Mouse (Mus musculus) stomach, embryonic 15.5 days (tissue): ENCODE data around the gene Atp5d. TPM values are rescaled to one million over a fixed set of nuclear protein-coding genes. Genes with fewer than 3 reads are reported as not detected.

Experiments used
- ATAC-seq: fragments of 200-750 bp; cut with Nextera tagmentation; 2 replicates; pipeline ENCODE4 v1.8.0; 2017; ENCODE audit warnings: low read depth, moderate number of reproducible peaks, moderate TSS enrichment; ENCODE audit not compliant: insufficient read depth, low FRiP score
- H3K27ac ChIP-seq: fragments of 300-500 bp; sonication (generic); 2 replicates; pipeline ENCODE4 v1.5.1; 2015; ENCODE audit warnings: mild to moderate bottlenecking, inconsistent platforms
- H3K27me3 ChIP-seq: fragments of 300-500 bp; sonication (generic); replicated peaks from 2 replicates; pipeline ENCODE4 v1.6.1; 2015; ENCODE audit warnings: inconsistent platforms
- H3K36me3 ChIP-seq: fragments of 300-500 bp; sonication (generic); 2 replicates; pipeline ENCODE4 v1.6.1; 2015; ENCODE audit warnings: inconsistent platforms
- H3K4me1 ChIP-seq: fragments of 300-500 bp; sonication (generic); 2 replicates; pipeline ENCODE4 v1.6.1; 2015; ENCODE audit warnings: inconsistent platforms
- H3K4me2 ChIP-seq: fragments of 300-500 bp; sonication (generic); 2 replicates; pipeline ENCODE4 v1.6.1; 2015; ENCODE audit warnings: mild to moderate bottlenecking, inconsistent platforms
- H3K4me3 ChIP-seq: fragments of 300-500 bp; sonication (generic); replicated peaks from 2 replicates; pipeline ENCODE4 v1.5.1; 2015; ENCODE audit warnings: inconsistent platforms
- H3K9ac ChIP-seq: fragments of 300-500 bp; sonication (generic); 2 replicates; pipeline ENCODE4 v1.6.1; 2015; ENCODE audit warnings: inconsistent platforms
- H3K9me3 ChIP-seq: fragments of 300-500 bp; sonication (generic); 2 replicates; pipeline ENCODE4 v1.6.1; 2016; ENCODE audit warnings: inconsistent platforms
- WGBS: fragments of 180-500 bp; shearing (Covaris S2); methylation state at CpG from one replicate; pipeline ENCODE4 v1.1.7; 2015; 5-methylcytosine and 5-hydroxymethylcytosine counted together
- polyA plus RNA-seq: library from polyadenylated mRNA; unstranded; fragments of >200 nt; fragmentation: Nextera tagmentation; extraction: Ambion mirVana; gene quantifications from 2 replicates; pipeline ENCODE4 v1.2.1, GENCODE M21; 2015

Gene Atp5d
- polyA plus RNA-seq, 1 experiment from 2014 or later = 602 TPM

GRCm38 (mm10) chr10:80103032-80103431 lies 35.4 kb upstream of the Atp5d start:
- H3K9ac ChIP-seq = 0 out of 2 replicates have a peak overlapping the region, but pooled peaks have one; percentile 0
- ATAC-seq = peak; percentile 18; the same call in 1 of the 2 replicates

DNA sequence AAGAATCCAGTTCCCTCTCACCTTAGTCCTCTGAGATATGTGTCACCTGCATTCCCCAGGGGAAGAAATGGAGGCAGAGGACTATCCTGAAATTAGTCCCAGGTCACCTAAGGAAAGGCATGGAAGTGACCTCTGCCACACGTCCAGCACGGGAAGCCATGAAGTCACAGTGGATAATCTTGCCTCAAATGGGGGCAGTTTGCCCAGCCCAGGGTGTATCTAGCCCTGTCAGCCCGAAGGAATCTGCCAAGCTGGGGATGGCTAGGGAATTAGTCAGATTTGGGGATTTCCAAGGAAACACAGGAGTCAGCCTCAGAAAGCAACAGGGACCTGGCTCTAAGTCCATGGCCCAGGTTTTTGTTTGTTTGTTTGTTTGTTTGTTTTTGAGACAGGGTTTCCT lies 34.3 kb upstream of the Atp5d start:
- H3K4me3 ChIP-seq = no peak overlapping the region
- H3K27ac ChIP-seq = no peak overlapping the region
- no peak for ATAC-seq
- H3K4me1 ChIP-seq = peaks cover 32% of the 10 kb centered on the region
- no peak overlapping the region for H3K9ac ChIP-seq
- no peaks in the 10 kb centered on the region for H3K27me3 ChIP-seq
- H3K9me3 ChIP-seq = no peaks in the 10 kb centered on the region
- H3K4me2 ChIP-seq = no peak overlapping the region
- WGBS = 81% methylated on average over 3 of the region's 3 CpGs
- no peaks in the 10 kb centered on the region for H3K36me3 ChIP-seq

More at GRCm38 (mm10) chr10:80103032-80103431, 35.4 kb upstream of the Atp5d start:
- peak overlapping the region; percentile 98; the same call in 1 of the 2 replicates for H3K4me3 ChIP-seq
- H3K27ac ChIP-seq = 0 out of 2 replicates have a peak overlapping the region, but pooled peaks have one; percentile 45
- H3K4me1 ChIP-seq = peaks cover 36% of the 10 kb centered on the region
- H3K4me2 ChIP-seq = peak overlapping the region; percentile 85; the same call in 1 of the 2 replicates
- no peaks in the 10 kb centered on the region for H3K36me3 ChIP-seq
- 79% methylated on average over 2 of the region's 2 CpGs for WGBS
- H3K27me3 ChIP-seq = no peaks in the 10 kb centered on the region
- no peaks in the 10 kb centered on the region for H3K9me3 ChIP-seq

GRCm38 (mm10) chr10:80105460-80105859 lies 33.0 kb upstream of the Atp5d start, which contains the start of gene Sbno2:
Gene Sbno2 (minus strand): TSS chr10:80105571.
- H3K27ac ChIP-seq = peak within 1 kb of the TSS; percentile 74
- H3K4me3 ChIP-seq = peak within 1 kb of the TSS; percentile 9
- no peaks in the 10 kb centered on the region for H3K27me3 ChIP-seq
- peak within 1 kb of the TSS; percentile 25 for H3K4me2 ChIP-seq
- 75% methylated on average over 5 of the region's 5 CpGs for WGBS
- H3K36me3 ChIP-seq = no peaks in the 10 kb centered on the region
- ATAC-seq = no peak
- peaks cover 25% of the 10 kb centered on the region for H3K4me1 ChIP-seq
- no peaks in the 10 kb centered on the region for H3K9me3 ChIP-seq
- no peak within 1 kb of the TSS for H3K9ac ChIP-seq

DNA sequence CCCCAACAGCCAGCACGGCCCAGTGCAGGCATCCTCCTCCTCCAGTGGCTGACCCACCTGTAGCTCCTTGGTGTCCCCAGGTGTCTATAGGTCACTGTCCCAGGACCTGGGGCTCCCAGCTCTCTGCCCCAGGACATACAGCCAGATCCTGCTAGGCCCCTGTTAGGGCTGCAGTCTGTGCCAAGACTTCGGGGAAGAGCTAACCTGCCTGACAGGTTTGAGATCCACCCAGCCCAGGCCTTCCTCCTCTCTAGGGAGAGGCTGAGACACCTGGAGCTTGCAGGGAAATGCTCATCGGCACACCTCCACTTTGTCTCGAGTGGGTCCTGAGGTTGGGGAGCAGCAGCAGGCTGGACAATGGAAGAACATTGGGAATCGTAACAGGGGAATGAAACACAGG lies 32.5 kb upstream of the Atp5d start:
- H3K4me2 ChIP-seq = peak overlapping the region; percentile 25
- peaks cover 20% of the 10 kb centered on the region for H3K4me1 ChIP-seq
- no peaks in the 10 kb centered on the region for H3K9me3 ChIP-seq
- H3K36me3 ChIP-seq = no peaks in the 10 kb centered on the region
- no peak overlapping the region for H3K9ac ChIP-seq
- ATAC-seq = no peak
- H3K4me3 ChIP-seq = peak overlapping the region; percentile 9; the same call in 1 of the 2 replicates
- 60% methylated on average over 5 of the region's 5 CpGs for WGBS
- H3K27me3 ChIP-seq = no peaks in the 10 kb centered on the region
- H3K27ac ChIP-seq = peak overlapping the region; percentile 74

DNA sequence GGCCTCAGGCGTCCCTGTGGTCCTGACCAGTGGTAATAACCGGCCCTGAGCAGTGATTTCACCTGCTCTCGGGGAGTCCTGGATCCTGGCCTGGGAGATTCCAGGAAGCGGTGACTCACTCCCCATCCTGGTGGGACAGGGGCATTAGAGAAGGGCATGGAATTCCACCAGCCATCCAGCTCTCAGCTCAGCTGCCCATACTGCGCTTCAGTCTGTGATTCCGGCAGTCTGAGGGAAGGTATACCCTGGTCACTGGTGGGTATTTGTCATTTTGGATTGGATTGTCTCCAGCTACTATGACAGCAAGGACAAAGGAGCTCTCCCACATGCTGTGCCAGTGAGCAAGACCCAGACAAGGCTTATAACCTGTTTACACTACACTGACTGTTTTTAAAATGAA lies 30.8 kb upstream of the Atp5d start:
- ATAC-seq = no peak
- H3K4me3 ChIP-seq = no peak overlapping the region
- WGBS = 53% methylated on average over 6 of the region's 6 CpGs
- H3K4me1 ChIP-seq = peaks cover 10% of the 10 kb centered on the region; the same call in 1 of the 2 replicates
- no peaks in the 10 kb centered on the region for H3K9me3 ChIP-seq
- no peak overlapping the region for H3K9ac ChIP-seq
- no peak overlapping the region for H3K4me2 ChIP-seq
- H3K27ac ChIP-seq = no peak overlapping the region
- H3K27me3 ChIP-seq = no peaks in the 10 kb centered on the region
- H3K36me3 ChIP-seq = no peaks in the 10 kb centered on the region

DNA sequence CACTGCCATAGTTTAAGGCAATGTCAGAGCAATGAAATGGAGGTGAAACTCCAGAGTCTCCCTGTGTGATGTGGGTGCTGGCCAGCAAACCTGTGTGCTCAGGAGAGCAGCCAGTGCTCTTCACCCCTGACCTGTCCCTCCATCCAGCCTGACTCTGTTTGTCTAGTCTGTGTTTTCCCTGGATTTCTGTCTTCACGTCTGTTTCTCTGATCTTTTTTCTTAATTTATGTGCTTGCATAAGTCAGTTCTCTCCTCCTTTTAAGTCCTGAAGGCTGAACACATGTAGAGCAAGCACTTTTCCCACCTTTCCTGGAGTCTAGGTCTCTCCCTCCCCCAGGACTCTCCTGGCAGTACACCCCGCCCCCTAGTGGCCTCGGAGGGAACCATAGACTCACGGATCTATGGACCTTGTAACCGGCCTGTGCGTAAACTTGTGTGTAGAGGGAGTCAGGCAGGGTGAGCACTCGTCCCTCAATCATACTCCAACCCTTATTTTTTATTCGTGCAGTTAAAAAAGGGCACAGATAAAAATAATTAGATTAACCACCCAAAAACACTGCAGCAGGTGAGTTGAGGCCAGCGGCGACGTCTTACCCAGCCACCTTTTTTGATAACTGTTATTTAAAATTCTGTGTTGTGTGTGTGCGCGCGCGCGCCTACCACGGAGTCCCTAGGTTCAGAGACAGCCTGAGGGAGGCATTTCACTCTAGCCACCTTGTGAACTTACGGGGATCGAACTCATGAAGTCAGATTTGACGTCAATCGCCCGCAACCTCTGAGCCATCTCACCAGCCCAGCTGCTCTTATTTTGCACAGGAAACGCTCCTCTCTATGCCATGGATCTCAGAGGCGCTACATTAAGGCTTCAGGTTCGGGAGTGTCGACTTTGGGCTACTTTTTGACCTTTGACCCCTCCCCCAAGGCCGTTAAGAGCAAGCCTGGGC lies 23.8 kb upstream of the Atp5d start:
- peak overlapping the region; percentile 94 for H3K27ac ChIP-seq
- H3K9me3 ChIP-seq = no peaks in the 10 kb centered on the region
- H3K9ac ChIP-seq = peak overlapping the region; percentile 57; the same call in 1 of the 2 replicates
- peaks cover 32% of the 10 kb centered on the region for H3K4me1 ChIP-seq
- ATAC-seq = peak; percentile 61
- H3K4me3 ChIP-seq = peak overlapping the region; percentile 95
- H3K36me3 ChIP-seq = peaks cover 6% of the 10 kb centered on the region; the same call in 1 of the 2 replicates
- WGBS = 4% methylated on average over 27 of the region's 27 CpGs
- H3K27me3 ChIP-seq = no peaks in the 10 kb centered on the region
- peak overlapping the region; percentile 73 for H3K4me2 ChIP-seq

GRCm38 (mm10) chr10:80115290-80115943 lies 23.0 kb upstream of the Atp5d start, which contains the start of gene Stk11:
Gene Stk11 (plus strand): TSS chr10:80115803.
- H3K27ac ChIP-seq = peak within 1 kb of the TSS; percentile 94
- H3K4me3 ChIP-seq = peak within 1 kb of the TSS; percentile 95
- H3K9ac ChIP-seq = peak within 1 kb of the TSS; percentile 86
- peaks cover 6% of the 10 kb centered on the region; the same call in 1 of the 2 replicates for H3K36me3 ChIP-seq
- peak within 1 kb of the TSS; percentile 95 for H3K4me2 ChIP-seq
- peaks cover 39% of the 10 kb centered on the region for H3K4me1 ChIP-seq
- WGBS = under 1% methylated on average over 70 of the region's 70 CpGs
- ATAC-seq = peak; percentile 98
- no peaks in the 10 kb centered on the region for H3K27me3 ChIP-seq
- no peaks in the 10 kb centered on the region for H3K9me3 ChIP-seq

DNA sequence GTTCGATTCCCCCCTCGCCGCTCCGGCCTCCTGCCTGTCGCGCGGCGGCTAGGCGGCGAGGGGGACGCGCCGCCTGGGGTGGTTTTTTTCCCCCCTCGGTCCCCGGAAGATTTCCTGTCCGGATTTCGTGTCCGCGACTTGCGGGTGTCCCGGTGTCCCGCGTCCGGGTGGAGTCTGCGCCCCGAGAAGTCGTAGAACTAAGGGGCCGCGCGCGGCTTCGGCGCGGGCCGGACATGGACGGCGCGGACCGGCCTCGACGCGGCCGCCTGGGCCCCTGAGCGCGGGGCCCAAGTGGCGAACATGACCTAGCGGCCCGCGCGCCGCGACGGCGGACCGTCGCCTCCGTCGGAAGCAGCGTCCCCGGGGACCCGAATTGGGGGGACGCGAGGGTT lies 22.5 kb upstream of the Atp5d start:
- WGBS = under 1% methylated on average over 63 of the region's 63 CpGs
- no peaks in the 10 kb centered on the region for H3K27me3 ChIP-seq
- H3K4me2 ChIP-seq = peak overlapping the region; percentile 95
- peaks cover 39% of the 10 kb centered on the region for H3K4me1 ChIP-seq
- peaks cover 6% of the 10 kb centered on the region; the same call in 1 of the 2 replicates for H3K36me3 ChIP-seq
- peak overlapping the region; percentile 87 for H3K27ac ChIP-seq
- peak overlapping the region; percentile 86 for H3K9ac ChIP-seq
- ATAC-seq = no peak
- H3K4me3 ChIP-seq = peak overlapping the region; percentile 95
- no peaks in the 10 kb centered on the region for H3K9me3 ChIP-seq

- H3K9ac ChIP-seq = peak overlapping the region; percentile 86; the same call in 1 of the 2 replicates
- H3K36me3 ChIP-seq = peaks cover 10% of the 10 kb centered on the region; the same call in 1 of the 2 replicates
- peak overlapping the region; percentile 87 for H3K27ac ChIP-seq
- H3K4me2 ChIP-seq = peak overlapping the region; percentile 95
- no peaks in the 10 kb centered on the region for H3K27me3 ChIP-seq
- ATAC-seq = no peak
- peak overlapping the region; percentile 95 for H3K4me3 ChIP-seq
- no peaks in the 10 kb centered on the region for H3K9me3 ChIP-seq
- WGBS = 0% methylated on average over 27 of the region's 27 CpGs
- H3K4me1 ChIP-seq = peaks cover 39% of the 10 kb centered on the region
Measured at GRCm38 (mm10) chr10:80116563-80116926, 21.9 kb upstream of the Atp5d start.

- peak overlapping the region; percentile 95 for H3K4me2 ChIP-seq
- H3K9ac ChIP-seq = peak overlapping the region; percentile 86
- whole genome bisulfite sequencing = 2% methylated on average over 30 of the region's 30 CpGs
- no peak for ATAC-seq
- H3K36me3 ChIP-seq = peaks cover 16% of the 10 kb centered on the region; the same call in 1 of the 2 replicates
- no peaks in the 10 kb centered on the region for H3K9me3 ChIP-seq
- peak overlapping the region; percentile 95 for H3K4me3 ChIP-seq
- H3K27ac ChIP-seq = peak overlapping the region; percentile 87
- H3K27me3 ChIP-seq = no peaks in the 10 kb centered on the region
- peaks cover 39% of the 10 kb centered on the region for H3K4me1 ChIP-seq
Measured at GRCm38 (mm10) chr10:80116927-80117691, 21.3 kb upstream of the Atp5d start.

DNA sequence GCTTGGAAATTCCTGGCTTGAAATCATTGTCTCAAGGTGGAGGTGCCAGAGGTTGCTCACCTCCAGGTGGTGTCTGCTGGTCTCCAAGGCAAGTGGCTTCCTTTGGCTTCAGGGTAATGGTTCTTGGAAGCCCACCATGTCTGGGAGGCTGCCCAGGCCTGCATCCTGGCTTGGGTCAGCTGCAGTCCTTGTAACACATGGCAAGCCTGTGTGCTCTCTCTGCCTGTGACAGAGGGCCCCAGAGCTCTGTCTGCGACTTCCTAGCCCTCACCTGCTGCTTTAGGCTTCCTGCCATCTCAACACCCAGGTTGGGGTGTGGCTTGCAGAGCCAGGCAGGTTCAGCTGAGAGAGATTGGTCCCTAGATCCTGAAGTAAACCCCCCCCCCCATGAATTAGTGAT lies 20.7 kb upstream of the Atp5d start:
- Histone ChIP-seq H3K27ac (peak overlapping the region; percentile 87), H3K9me3 (no peaks in the 10 kb centered on the region), H3K4me3 (peak overlapping the region; percentile 95), H3K4me1 (peaks cover 39% of the 10 kb centered on the region), H3K36me3 (peaks cover 17% of the 10 kb centered on the region; the same call in 1 of the 2 replicates), H3K9ac (peak overlapping the region; percentile 86), H3K4me2 (peak overlapping the region; percentile 95), H3K27me3 (no peaks in the 10 kb centered on the region)
- ATAC-seq = no peak
- WGBS = 20% methylated on average over 1 of the region's 1 CpGs
